Mouse (Mus musculus): ENCODE measurements around the gene Arntl2. TPM values are rescaled to one million over a fixed set of nuclear protein-coding genes. Genes with fewer than 3 reads are reported as not detected.
"Not testable (repeated sequence)": the region's sequence is repeated elsewhere in the genome, so short reads cannot be mapped to it uniquely, and the experiment has no call there.

Gene Arntl2
- polyA plus RNA-seq, 1 experiment from 2014 or later, result 2.4 TPM

DNA sequence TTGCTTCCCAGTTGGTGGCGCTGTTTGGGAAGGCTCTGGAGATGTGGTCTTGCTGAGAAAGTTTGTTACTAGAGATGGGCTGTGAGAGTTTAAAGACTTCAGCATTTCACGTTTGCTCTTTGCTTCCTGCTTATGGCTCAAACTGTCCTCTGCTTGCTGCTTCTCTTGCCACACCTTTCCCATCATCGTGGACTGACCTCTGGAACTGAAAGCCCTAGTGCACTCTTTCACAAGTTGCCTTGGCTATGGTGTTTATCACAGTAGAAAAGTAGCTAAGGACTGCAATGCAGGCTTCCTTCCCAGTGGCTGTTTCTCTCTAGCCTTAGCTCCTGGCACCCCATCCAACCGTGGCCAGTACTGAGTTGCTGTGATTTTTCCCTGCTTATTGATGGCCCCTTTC, 35.1 kb upstream of the Arntl2 start:
- no peaks in the 10 kb centered on the region for H3K9me3 ChIP-seq
- H3K36me3 ChIP-seq, result 0 out of 2 replicates have a peak, but pooled peaks cover 4% of the 10 kb centered on the region
- no peak overlapping the region for H3K4me2 ChIP-seq (replicated peaks)
- no peak overlapping the region for H3K9ac ChIP-seq (replicated peaks)
- H3K4me3 ChIP-seq, result no peak overlapping the region
- WGBS, result 74% methylated on average over 4 of the region's 4 CpGs
- H3K4me1 ChIP-seq, result 0 out of 2 replicates have a peak, but pooled peaks cover 6% of the 10 kb centered on the region
- H3K27ac ChIP-seq (replicated peaks), result no peak overlapping the region
- no peaks in the 10 kb centered on the region for H3K27me3 ChIP-seq
- ATAC-seq (ENCODE audit: low FRiP score, low read depth), result no peak

DNA sequence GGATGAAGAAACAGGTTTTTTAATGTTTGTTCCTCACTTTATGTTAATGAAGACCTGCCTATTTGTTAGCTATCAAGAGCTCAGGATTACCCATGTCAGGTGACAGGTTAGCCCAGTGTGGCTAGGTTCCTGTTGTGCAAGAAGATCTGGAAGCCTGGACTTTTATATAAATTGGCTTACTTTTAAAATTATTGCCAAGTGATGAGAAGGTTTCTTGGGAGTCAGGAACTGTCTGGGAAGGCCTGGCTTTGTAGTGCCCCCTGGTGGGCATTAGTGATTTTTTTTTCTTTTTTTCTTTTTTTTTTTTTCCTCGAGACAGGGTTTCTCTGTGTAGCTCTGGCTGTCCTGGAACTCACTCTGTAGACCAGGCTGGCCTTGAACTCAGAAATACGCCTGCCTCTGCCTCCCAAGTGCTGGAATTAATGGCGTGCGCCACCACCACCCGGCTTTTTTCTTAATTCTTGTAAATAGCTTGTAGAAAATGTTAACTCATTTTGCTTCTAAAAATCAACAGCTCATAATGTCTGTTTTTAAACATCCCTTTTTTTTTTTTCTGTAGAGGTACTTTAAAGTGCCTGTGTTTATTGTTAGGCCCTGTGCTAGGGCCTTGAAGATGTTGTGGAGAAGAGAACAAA, 33.5 kb upstream of the Arntl2 start:
- no peak overlapping the region for H3K27ac ChIP-seq (replicated peaks)
- H3K9me3 ChIP-seq, result no peaks in the 10 kb centered on the region
- H3K36me3 ChIP-seq, result peaks cover 13% of the 10 kb centered on the region; the same call in 1 of the 2 replicates
- 63% methylated on average over 5 of the region's 5 CpGs for WGBS
- no peak overlapping the region for H3K4me3 ChIP-seq
- H3K9ac ChIP-seq (replicated peaks), result no peak overlapping the region
- H3K4me1 ChIP-seq, result no peaks in the 10 kb centered on the region
- no peak for ATAC-seq (ENCODE audit: low FRiP score, low read depth)
- no peaks in the 10 kb centered on the region for H3K27me3 ChIP-seq
- H3K4me2 ChIP-seq (replicated peaks), result no peak overlapping the region

DNA sequence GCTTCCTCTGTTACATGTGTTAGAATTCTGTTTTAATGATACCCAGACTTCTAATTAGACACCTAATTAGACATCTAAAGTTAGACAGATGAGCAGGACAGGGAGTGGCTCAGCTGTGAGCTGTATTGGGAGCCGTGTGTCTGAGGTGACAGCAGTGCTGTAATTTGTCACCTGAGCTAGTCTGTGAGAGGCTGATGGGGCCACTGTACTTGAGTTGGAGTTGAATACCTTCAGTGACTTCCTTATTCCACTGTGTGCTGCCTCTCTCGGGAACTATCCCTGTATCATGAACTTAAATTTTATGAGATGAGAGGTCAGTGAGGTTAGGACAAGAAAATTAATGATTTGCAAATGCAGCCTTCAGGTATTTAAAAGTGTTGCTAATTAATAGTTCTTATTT, 31.3 kb upstream of the Arntl2 start:
- ATAC-seq (ENCODE audit: low FRiP score, low read depth), result no peak
- 83% methylated on average over 2 of the region's 2 CpGs for WGBS
- no peaks in the 10 kb centered on the region for H3K9me3 ChIP-seq

DNA sequence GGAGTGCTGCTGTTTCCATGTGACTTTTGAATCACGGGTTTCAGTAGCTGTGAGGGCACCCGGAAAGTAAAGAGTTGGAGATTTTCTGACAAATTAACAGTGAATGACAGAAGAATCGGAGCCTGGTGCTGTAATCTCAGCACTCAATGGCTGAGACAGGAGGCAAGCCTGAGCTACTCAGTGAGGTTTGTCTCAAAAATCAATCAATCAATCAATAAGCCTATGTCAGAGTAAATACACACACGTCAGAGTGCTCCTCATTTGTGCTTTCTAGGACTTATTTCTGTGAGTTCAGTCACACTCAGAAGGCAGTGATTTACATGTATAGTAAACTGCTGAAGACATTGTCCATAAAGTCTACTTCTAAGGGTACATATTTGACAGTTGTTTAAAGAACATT, 30.6 kb upstream of the Arntl2 start:
- H3K27me3 ChIP-seq, result no peaks in the 10 kb centered on the region
- no peak overlapping the region for H3K4me3 ChIP-seq

More for the DNA sequence above, 31.3 kb upstream of the Arntl2 start:
- no peak overlapping the region for H3K4me2 ChIP-seq (replicated peaks)
- H3K27ac ChIP-seq (replicated peaks), result no peak overlapping the region
- no peak overlapping the region for H3K9ac ChIP-seq (replicated peaks)
- no peaks in the 10 kb centered on the region for H3K4me1 ChIP-seq
- H3K27me3 ChIP-seq, result no peaks in the 10 kb centered on the region
- H3K4me3 ChIP-seq, result no peak overlapping the region
- peaks cover 25% of the 10 kb centered on the region; the same call in 1 of the 2 replicates for H3K36me3 ChIP-seq

DNA sequence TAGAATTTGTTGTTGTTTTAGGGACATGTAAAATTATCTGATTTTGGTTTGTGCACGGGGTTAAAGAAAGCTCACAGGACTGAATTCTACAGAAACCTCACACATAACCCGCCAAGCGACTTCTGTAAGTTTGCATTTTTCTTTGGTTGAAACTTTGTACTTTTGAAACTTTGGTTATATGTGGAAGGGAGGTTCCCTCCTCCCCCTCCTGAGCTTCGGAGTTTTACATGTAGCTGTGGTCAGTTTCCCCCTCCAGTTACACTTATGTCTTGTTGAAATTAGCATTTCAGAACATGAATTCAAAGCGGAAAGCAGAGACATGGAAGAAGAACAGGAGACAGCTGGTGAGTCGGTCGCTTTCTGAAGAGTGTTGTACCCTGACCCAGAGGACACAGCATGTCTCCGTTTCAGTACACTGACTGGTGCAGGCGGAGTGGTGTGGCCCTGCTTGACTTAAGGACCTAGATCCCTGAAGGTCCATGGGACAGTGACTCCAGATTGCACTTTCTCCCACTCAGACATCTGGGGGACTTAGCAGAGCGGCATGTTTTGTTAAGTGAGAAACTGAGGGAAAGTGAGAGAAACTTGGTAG, 26.9 kb upstream of the Arntl2 start:
- Histone ChIP-seq H3K9me3 (no peaks in the 10 kb centered on the region), H3K27me3 (no peaks in the 10 kb centered on the region), H3K4me3 (no peak overlapping the region), H3K4me1 (no peaks in the 10 kb centered on the region), H3K36me3 (peaks cover 44% of the 10 kb centered on the region), H3K9ac (replicated peaks) (no peak overlapping the region), H3K4me2 (replicated peaks) (no peak overlapping the region), H3K27ac (replicated peaks) (no peak overlapping the region)
- no peak for ATAC-seq (ENCODE audit: low FRiP score, low read depth)
- WGBS, result 92% methylated on average over 10 of the region's 10 CpGs

More for the DNA sequence above, 30.6 kb upstream of the Arntl2 start:
- H3K4me1 ChIP-seq, result no peaks in the 10 kb centered on the region
- 86% methylated on average over 4 of the region's 4 CpGs for WGBS
- ATAC-seq (ENCODE audit: low FRiP score, low read depth), result no peak
- no peak overlapping the region for H3K9ac ChIP-seq (replicated peaks)
- H3K4me2 ChIP-seq (replicated peaks), result no peak overlapping the region
- no peaks in the 10 kb centered on the region for H3K9me3 ChIP-seq
- H3K36me3 ChIP-seq, result peaks cover 25% of the 10 kb centered on the region; the same call in 1 of the 2 replicates
- no peak overlapping the region for H3K27ac ChIP-seq (replicated peaks)

DNA sequence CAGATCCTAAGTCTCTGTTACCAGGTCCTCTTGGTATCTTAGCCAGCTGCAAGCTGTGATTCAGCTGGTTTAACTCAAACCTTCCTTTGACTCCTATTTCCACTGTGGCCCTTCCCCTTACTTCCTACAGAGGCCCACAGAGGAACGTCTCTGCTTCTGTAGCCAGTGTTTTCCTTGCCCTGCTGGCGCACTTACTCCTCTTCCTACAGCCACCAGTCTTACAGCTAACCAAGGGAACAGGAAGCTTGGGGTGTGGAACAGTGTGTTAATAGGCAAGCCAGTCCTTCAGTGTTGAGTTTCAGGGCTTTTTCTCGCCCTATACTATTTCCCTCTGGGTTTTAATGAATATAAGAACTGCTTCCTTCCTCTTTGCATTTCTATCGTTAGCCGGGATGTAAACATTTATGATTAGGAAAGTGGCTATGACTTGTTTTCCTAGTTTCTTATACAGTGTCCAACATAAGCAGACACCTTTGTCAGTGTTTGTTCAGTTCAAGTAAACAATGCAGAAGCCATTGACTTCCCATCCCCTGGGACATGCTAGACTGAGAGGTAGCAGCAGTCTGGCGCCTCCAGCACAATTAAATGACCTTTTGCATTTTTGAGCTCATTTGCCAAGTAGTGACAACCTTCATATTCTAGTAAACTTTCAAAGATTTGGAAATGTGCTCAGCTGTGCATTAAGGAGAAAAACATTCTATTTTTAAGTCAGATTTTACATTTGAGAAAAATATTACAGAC, 25.7 kb upstream of the Arntl2 start:
- no peak for ATAC-seq (ENCODE audit: low FRiP score, low read depth)
- H3K9me3 ChIP-seq, result no peaks in the 10 kb centered on the region
- no peak overlapping the region for H3K4me2 ChIP-seq (replicated peaks)
- 78% methylated on average over 6 of the region's 6 CpGs for WGBS
- no peak overlapping the region for H3K9ac ChIP-seq (replicated peaks)
- H3K27ac ChIP-seq (replicated peaks), result no peak overlapping the region
- peaks cover 53% of the 10 kb centered on the region for H3K36me3 ChIP-seq
- no peaks in the 10 kb centered on the region for H3K4me1 ChIP-seq
- no peaks in the 10 kb centered on the region for H3K27me3 ChIP-seq
- no peak overlapping the region for H3K4me3 ChIP-seq

DNA sequence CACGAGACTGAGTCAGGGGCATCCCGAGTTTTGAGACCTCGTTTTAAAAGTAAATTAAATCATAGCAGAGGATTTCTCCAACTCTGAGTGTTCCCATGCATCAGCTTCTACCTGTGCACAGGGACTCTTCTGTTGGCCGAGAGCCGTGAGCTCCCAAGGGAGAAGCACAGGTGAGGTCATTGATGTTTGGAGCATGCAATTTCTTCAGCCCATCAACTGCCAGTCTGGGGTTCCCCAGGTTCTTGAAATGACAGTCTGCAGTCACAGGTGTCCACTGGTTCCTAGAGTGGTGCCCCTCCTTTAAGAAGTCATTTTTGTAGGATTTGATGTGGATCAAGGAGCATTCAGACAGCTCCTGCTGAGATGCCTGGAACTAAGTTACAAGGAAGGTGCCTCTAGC, 25.0 kb upstream of the Arntl2 start:
- no peaks in the 10 kb centered on the region for H3K4me1 ChIP-seq
- H3K36me3 ChIP-seq, result peaks cover 53% of the 10 kb centered on the region
- ATAC-seq (ENCODE audit: low FRiP score, low read depth), result no peak
- H3K27ac ChIP-seq (replicated peaks), result no peak overlapping the region
- no peak overlapping the region for H3K4me2 ChIP-seq (replicated peaks)
- no peaks in the 10 kb centered on the region for H3K9me3 ChIP-seq
- H3K4me3 ChIP-seq, result no peak overlapping the region
- no peaks in the 10 kb centered on the region for H3K27me3 ChIP-seq
- 88% methylated on average over 5 of the region's 5 CpGs for WGBS
- no peak overlapping the region for H3K9ac ChIP-seq (replicated peaks)

DNA sequence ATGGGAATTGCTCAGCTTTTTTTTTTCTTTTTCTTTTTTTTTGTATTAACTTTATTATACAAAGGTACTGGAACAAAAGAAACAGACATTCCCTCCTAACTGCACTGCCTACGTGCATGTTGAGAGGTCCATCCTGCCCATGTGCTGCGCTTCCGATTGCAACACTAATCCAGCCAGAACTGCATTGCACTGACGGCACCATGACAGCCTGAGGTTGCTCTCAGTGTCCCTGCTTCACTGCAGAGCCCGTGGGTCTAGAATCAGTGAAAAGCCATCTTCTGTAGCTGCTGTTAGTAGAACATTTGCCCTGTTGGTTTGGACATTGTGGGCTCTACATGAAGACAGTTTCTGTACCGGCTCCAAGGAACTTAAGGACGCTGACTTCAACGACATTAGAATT, 20.0 kb upstream of the Arntl2 start:
- 73% methylated on average over 8 of the region's 8 CpGs for WGBS
- not testable (repeated sequence) for H3K4me1 ChIP-seq; ATAC-seq (ENCODE audit: low FRiP score, low read depth); H3K27ac ChIP-seq (replicated peaks); H3K27me3 ChIP-seq; H3K4me3 ChIP-seq; H3K9me3 ChIP-seq; H3K9ac ChIP-seq (replicated peaks); H3K4me2 ChIP-seq (replicated peaks)
- peaks cover 28% of the 10 kb centered on the region for H3K36me3 ChIP-seq

DNA sequence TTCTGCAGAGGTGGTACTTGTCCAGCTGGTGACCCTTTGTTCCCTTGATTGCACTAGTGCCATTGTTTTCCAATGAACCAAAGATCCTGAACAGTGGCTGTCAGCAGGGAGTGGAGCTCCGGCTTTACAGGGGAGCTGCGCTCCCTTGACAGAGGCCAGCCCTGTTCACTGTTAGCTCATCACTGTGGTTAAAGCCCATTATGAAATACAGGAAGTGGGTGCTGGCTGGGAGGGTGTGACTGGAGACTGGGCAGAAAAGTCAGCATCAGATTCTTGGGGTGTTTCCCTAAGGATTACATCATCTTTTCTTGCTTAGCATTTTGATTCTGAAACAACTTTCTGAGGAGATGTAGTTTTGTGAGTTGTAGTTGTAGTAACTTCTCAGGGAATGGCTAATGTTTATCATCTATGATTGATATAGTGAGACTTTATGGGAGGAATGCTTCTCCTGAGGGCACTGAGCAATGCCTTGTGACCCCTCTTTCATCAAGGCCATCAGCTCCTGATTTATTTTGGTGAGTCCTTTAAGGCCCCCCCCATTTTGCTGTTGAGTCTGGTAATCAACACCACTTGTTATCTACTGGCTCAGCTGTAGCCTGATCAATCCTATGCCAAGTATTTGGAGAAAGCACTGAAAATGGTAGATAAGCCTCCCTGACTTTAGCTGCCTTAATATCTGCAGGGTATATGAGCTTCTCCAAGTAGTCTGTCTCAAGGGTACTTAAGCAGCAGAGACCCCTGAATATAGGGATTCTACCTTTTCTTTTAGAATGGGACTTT, 19.1 kb upstream of the Arntl2 start:
- Histone ChIP-seq H3K4me3 (no peak overlapping the region), H3K27ac (replicated peaks) (no peak overlapping the region), H3K4me1 (0 out of 2 replicates have a peak, but pooled peaks cover 2% of the 10 kb centered on the region), H3K27me3 (no peaks in the 10 kb centered on the region), H3K4me2 (replicated peaks) (no peak overlapping the region), H3K9ac (replicated peaks) (no peak overlapping the region), H3K9me3 (no peaks in the 10 kb centered on the region), H3K36me3 (peaks cover 24% of the 10 kb centered on the region)
- 30% methylated on average over 2 of the region's 2 CpGs for WGBS
- ATAC-seq (ENCODE audit: low FRiP score, low read depth), result no peak

DNA sequence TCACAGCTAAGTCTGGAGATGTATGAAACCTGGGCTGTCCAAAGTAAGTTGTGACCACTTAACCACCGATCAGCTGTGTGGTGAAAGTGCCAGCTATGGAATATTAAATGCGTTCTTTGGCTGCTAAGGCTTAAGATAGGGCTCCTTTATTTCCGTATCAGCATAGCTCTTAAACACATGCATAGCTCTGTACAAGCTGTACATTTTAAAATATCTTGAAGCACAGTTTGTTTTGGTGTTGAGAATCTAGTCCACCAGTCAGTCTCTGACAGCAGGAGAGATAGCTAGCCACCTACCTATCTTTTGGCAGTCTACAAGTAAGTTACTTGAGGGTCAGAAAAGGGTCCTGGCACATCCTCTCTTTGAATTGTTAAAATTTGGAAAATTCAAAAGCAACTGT, 17.8 kb upstream of the Arntl2 start:
- no peak overlapping the region for H3K9ac ChIP-seq (replicated peaks)
- no peak overlapping the region for H3K4me3 ChIP-seq
- 0 out of 2 replicates have a peak, but pooled peaks cover 2% of the 10 kb centered on the region for H3K4me1 ChIP-seq
- peaks cover 17% of the 10 kb centered on the region for H3K36me3 ChIP-seq
- H3K4me2 ChIP-seq (replicated peaks), result no peak overlapping the region
- H3K27ac ChIP-seq (replicated peaks), result no peak overlapping the region
- no peaks in the 10 kb centered on the region for H3K27me3 ChIP-seq
- no peak for ATAC-seq (ENCODE audit: low FRiP score, low read depth)
- 93% methylated on average over 3 of the region's 3 CpGs for WGBS
- H3K9me3 ChIP-seq, result no peaks in the 10 kb centered on the region

DNA sequence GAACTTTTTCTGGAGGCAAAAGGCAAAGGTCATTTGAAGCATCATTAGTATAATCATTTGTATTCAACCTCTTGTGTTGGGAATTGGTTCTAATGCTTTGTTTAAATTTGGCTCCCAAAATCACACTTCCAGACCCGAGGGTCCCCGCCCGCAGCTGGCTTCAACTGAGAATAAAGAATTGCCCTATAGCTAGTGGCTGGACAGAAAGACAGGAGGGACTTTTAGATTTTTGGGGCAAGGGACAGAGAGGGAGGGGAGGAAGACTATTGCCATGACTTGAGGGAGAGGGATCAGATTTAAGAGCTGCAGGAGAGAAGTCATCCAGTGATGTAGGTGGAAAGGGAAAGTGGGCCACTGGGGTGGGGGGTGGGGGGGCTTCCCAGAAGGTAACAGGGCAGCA, 14.3 kb upstream of the Arntl2 start:
- no peak overlapping the region for H3K4me3 ChIP-seq
- 0 out of 2 replicates have a peak, but pooled peaks cover under 1% of the 10 kb centered on the region for H3K4me1 ChIP-seq
- 0 out of 2 replicates have a peak, but pooled peaks cover 2% of the 10 kb centered on the region for H3K9me3 ChIP-seq
- H3K36me3 ChIP-seq, result no peaks in the 10 kb centered on the region
- H3K27me3 ChIP-seq, result no peaks in the 10 kb centered on the region
- H3K9ac ChIP-seq (replicated peaks), result no peak overlapping the region
- no peak overlapping the region for H3K4me2 ChIP-seq (replicated peaks)
- H3K27ac ChIP-seq (replicated peaks), result no peak overlapping the region
- ATAC-seq (ENCODE audit: low FRiP score, low read depth), result no peak
- 93% methylated on average over 3 of the region's 3 CpGs for WGBS
